Mouse (Mus musculus) MEL-GATA-1-ER (cell line): Measurements from ENCODE around the gene Slc38a3.

Experiments
- DNase-seq: peaks from one replicate; pipeline ENCODE4 v3.0.0-alpha.2; 2012; ENCODE audit warnings: low read depth; ENCODE audit errors: extremely low read depth

Gene Slc38a3

DNA sequence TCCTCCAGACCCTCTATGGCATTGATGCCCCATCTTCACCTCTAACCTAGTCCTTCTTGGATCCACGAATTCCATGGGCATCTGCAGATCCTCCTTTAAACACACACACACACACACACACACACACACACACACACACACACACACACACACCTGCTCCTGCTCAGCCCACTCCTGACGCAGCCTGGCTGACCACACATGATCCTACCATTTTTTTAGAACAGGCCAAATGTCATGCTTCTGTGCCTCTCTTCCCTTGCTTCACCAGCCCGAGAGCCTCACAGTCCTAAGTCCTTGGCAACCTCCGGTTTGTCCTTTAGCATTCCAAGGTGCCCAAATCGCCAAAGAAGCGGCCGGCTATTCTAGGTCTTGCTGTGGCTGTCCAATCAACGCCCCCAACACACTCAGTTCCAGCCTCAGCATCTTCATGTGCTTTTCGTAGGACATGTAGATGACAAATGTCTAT, at the start of gene Slc38a3:
Slc38a3 (minus strand) TSS at position 51 of the 466 bp plus-strand sequence.
- no peak for DNase-seq

DNA sequence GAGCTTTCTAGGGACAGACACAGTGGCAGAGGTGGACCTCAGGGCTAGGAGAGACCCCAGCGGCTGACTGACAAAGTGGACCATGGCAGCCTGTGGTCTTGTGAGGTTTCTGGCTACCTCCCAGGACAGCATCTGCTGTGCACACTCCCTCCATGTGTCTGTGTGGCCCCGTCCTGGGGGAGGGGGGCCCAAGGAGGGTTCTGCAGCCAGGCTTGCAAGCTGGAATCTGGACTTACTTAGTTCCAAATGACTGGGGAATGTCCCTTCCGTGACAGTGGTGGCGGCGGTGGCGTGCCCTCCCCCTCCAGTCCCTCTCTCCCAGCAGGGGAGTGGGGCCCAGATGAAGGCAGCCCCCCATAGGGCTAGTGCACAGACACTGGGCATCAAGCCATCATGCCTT, 47.6 kb upstream of the Slc38a3 start:
- no peak for DNase-seq

DNA sequence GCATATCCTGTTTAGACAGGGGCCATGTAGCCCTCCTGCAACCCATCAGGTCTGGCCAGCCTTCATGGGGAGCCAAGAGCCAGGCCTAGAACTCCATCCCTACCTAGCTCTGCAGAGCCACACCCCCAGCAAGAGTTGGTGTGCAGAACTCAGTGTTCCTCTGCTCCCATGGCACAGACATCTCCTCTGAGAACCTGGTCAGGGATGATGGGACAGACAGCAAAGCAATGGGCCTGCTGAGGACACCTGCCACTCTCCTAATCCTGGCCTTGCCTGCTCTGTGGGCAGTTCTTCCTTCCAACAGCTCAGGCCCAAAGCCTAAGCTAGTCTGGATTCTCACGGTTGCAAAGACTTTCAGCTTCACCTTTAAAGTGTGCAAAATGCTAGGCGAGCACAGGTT, 46.3 kb upstream of the Slc38a3 start:
- DNase-seq: no peak

DNA sequence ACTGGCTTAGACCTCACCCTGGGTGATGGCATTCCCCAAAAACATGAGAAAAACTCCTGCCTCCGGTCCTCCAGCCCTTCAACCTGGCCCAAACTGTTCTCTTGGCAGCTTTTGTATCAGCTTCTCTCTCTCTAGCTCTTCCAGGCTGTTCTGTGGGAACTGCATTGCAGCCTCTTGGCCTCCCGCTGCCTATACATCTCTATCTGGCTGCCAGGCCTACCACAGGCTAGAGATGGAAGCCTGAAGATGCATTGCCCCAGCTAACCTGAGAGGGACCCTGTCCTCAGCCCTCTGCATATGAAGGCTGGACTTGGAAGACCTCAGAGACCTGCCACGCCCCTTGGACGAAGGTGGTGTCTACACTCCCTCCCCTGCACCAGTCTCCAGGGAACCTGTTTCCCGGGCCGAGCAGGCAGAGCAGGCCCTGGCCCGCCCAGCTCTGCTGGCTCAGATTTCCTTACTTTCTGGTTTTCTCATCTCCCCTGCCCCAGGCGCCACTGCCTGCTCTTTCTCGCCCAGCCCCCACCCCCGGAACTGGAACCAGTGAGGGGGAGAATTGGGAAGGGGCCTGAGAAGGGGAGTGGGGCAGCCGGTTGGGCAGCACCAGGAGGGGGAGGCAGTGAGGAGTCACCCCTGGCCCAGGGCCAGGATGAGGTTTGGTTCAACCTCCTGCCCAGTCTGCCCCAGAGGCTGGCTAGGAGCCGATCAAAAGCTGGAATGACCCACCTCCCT, 45.1 kb upstream of the Slc38a3 start:
- no peak for DNase-seq

DNA sequence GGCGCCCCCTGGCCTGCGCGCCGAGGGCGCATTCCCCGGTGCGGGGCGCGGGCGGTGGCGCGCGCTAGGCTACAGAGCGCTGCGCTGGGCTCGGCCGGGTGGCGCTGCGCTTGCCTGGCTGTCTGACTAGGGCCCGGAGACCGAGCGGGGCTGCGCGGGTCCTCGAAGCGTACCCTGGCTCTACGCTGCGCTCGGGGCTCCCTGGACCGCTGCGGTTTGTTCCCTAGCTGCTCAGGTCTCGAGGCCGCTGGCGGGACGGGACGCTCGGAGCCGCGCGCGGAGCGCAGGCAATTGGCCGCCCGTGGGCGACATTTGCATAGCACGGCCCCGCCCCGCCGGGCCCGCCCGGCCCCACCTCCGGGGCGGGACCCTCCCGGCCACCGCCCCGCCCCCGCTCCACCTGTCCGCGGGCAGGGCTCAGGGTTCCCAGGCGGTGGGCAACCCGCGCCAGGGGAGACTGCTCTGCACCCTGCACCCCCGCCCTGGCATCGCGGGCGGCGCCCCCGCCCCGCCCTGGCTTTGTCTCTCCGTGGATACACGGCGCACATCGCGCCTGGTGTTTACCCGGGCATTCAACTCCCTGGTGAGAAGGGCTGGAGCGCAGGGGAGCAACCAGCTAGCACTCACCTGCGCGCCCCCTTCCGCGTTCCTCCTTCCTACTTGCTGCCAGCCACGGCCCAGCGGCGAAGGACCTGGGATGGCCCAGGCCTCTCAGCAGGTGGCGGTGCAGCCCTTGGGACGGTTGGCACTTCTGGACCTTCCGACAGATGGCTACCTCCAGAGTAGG, 40.6 kb upstream of the Slc38a3 start, which contains the start of gene Sema3f:
Sema3f (minus strand) TSS at position 779 of the 787 bp plus-strand sequence.
- DNase-seq: no peak

DNA sequence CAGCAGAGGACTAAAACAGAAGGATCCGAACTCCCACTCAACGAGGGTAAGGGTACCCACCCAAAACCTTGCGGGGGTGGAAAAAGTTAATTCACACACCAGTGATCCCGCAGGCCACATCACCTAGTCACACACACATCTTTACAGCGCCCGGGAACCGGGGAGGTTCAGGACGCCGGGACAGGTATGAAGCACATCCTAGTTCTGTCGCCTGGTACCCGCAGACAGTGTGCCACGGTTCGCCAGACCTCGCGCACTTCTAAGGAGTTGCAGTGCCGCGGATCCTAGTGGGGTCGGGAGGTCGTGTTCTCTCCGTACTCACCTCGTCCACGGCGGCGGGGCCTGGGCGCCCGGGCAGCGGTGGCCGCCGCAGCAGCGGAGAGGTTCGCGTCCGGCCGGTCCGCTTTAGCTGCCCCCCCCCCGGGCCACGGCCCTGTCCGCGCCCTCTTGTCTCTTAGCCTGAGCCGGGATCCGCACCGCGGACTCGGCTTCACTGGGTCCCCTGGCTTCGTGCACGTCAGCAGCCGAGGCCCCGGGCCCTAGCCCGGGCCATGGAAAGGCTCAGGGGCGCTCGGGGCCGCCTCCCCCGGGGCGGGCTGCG, 39.9 kb upstream of the Slc38a3 start:
- no peak for DNase-seq

DNA sequence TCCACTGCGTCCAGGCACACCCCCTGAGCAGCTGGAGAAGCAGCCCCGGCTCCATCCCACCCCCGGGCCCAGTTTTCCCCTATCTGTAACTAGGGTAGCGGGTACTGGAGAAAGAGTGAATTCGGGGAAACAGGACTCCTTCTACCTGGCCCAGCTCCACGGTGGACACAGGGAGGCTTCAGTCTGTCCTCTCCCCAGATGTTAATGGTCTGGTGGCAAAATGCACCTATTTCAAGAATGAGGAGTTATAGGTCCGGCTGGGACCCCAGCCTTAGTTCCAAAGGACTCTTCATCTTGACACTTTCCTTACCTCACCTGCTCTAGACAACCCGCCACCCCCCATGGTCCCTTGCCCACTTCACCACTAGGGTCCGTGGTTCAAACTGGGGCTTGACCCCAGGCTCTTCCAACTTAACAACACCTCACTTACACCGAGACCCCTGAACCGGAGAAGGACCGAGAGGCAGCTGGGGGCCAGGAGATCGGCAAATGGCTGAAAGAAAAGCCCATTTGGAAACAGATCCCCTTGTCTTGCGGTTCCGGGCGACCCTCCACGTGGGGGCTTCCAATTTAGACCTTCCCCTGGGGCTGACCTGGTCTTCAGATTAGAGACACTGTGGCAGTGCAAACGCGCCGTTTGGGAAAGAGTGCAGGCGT, 39.2 kb upstream of the Slc38a3 start:
- no peak for DNase-seq

DNA sequence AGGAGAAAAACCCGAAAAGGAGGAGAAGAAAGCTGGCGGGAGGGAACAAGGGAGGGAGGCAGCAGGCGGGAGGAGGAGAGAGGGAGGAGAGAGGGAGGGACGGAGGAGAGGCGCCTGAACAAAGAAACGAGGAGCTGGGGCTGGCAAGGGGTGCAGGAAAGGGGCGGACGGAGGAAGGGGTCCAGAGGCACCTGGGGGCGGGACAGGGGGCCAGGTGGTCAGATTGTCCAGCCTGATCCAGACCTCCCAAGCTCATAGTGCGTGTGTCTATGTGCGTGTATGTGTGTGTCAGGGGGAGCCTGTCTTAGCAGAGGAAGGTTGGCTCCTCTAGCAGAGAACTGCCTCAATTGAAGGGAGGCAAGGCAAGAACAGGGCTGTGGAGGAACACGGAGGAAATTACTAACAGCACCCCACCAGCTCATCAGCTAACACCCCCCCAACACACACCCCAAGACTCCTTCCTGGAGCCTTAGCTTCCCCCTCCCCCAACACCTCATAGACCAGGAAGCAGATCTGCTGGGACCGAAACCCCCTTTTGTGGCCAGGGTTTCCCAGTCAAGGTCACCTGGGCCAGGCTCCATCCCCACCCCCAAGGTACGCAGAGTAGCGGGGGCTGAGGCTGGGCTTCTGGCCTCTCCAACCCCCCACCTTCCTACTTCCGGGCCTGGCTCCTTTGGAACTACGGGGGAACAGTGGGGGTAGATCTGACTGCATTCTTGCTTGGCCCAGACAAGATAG, 38.5 kb upstream of the Slc38a3 start:
- DNase-seq: no peak

DNA sequence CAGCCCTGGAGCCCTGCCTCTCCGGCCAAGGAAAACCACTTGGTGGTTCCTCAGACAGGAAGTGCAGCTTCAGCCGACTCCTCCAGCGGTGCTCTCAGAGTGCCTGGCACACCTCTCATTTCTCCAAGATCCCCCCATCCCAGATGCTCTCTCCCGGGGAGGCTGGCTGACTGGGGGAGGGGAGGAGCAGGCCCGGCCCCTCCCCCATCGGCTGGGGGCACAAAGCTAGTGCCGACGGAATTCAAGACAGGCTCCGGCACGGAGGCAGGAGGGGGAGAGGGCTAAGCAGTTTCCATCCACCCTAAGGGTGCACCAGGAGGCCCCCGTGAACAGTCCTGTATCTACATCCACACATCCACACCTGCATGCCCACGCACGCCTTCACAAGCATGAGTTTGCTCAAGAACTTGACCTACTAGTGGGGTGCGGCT, 37.5 kb upstream of the Slc38a3 start:
- DNase-seq: no peak

DNA sequence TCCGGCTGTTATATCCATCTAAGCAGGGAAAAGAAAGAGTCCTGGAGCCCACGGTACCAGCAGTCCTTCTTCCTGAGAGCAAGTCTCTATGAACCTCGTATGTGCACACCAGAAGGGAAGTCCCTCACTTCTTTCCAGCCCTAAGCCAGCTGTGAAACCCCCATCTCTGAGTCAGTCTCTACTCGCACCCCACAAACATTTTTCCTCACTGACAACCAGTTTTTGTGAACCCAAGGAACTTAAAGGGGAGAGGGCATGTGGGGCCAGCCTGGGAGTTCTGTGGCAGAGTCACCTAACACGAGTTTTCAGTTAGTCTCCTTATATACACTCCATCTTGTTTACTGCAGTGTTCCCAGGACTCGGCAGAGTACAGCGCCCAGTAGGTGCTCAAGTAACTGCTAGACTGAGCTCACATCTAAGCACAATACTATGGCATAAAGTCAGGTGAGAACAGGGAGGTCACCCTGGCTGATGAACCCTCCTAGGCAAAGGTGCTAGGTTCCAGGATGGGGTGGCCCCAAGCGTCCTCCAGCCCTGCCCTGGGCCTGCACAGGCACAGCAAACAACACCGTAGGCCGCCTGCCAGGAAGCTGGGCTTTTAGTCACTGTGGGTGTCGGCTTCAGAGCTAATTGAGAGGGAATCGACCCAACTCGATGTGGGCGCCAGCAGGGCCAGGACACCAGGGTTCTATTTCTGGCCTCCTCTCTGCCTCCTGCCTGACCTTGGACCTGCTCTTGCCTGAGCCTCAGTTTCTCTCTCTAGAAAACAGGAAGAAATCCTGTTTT, 34.2 kb upstream of the Slc38a3 start:
- no peak for DNase-seq

DNA sequence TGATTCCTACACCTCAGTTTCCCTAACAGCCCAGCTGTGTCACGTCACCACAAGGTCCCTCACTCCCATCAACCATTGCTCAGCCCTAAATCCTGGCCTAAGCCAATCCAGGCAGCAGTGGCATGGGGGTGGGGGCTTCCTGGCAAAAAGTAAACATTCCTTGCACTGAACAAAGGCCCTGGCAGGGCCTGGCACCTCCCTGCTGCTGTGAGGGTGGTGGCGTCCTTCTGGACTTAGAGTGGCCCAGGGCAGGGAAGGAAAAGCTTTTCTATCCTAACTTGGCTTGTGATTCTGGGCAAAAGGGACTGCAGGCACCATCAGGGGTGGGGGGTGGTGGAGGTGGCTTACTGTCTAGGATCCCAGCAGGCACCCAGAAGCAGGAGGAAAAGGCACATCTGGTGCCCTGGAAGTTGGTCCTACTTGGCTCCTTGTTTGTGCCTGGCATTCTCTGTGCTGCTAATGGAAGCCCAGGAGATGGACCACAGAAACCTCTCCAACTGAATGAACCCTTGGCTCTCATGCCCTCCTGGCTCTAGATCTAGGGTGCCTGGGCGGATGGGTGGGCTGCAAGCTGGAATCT, 33.4 kb upstream of the Slc38a3 start:
- DNase-seq: no peak

DNA sequence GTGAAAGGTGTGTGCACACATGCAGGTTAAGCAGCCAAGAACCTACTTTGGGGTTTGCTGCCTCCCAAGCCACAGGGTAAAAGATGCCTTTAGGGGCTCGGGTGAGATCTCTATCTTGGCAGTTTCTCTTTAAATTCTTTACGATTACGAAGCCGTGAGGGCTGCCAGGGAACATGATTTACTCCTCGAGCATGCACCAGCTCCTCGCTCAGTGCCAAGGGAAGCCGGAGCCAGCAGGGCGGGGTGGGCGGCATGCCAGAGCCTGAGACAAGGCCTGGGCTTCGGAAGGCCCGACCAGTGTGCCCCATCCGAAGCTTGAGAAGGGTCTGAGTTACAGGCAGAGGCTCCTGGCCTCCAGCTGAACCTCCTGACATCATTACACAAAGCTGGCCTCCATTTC, 32.3 kb upstream of the Slc38a3 start:
- no peak for DNase-seq

DNA sequence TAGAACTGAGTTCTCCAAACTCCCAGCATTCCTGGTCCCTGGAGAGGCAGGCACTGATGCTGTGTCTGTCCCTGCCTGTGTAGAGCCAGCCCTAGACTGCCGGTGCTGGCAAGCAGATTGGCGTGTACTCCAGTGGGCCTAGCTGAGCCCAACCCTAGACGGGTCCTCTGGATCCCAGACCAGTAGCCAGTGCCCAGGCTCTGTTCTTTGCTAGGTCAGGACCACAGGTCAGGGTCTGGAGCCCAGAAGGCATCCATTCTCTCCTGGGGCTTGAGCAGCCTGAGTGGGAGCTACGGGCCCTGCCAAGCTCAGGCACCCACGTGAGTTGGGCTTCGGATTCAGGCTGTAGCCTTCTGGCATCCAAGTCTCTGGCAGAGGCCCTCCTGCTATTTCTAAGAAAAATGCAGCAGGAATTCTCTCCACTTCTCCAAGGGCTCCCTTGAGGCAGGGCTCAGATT, 30.8 kb upstream of the Slc38a3 start:
- DNase-seq: no peak

DNA sequence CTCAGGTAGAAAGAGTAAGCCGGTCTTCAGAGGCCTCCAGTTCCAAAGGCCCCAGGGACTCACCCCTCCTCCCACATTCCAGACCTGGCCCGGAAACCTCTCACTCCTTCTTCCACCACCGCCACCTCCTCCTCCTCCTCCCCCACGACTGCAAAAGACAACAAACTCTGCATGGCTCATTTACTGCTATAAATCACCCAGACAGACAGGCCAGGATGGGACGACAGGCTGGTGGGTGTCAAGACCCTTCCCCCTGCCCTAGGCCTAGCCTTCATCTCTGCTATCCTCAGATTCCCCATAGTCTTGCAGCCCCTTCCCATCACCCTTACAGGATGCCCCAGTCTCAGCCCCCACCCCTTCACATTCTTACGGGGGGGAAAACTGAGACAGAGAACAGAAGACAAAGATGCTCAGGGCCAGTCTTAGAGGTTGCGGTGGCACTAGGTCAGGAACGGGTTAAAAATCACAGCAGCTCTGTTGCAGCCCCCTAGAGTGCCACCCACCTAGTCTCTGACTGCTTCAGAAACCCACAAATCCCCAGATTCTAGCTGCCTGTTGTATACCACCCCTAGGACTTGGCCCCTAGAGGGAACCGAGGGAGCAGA, 30.1 kb upstream of the Slc38a3 start:
- DNase-seq: no peak

DNA sequence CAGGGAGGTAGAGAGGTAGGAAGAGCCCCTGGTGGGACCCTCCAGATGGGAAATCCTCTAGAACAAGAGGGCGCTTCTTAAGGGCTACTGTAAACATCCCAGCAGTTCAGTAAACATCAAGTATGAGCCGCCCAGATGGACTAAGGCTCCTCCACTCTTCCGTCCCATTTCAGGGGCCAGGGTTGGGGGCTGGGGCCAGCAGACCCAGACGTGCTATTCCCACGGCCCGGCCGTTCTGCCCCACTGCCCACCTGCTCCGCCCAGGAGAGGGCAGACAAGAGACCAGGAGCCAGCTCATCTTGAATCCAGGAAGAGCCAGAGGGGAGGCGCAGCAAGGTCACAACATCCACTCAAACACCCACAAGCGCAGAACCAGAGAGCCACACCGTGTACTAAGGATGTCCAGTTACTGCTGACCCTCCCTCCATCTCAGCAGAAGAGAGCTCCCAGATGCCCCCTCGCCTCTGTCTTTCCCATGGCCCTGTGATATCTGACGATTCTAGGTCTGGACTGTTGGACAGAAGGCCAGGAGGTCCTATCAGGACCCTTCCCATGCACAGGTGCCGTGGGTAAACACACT, 29.4 kb upstream of the Slc38a3 start:
- no peak for DNase-seq

DNA sequence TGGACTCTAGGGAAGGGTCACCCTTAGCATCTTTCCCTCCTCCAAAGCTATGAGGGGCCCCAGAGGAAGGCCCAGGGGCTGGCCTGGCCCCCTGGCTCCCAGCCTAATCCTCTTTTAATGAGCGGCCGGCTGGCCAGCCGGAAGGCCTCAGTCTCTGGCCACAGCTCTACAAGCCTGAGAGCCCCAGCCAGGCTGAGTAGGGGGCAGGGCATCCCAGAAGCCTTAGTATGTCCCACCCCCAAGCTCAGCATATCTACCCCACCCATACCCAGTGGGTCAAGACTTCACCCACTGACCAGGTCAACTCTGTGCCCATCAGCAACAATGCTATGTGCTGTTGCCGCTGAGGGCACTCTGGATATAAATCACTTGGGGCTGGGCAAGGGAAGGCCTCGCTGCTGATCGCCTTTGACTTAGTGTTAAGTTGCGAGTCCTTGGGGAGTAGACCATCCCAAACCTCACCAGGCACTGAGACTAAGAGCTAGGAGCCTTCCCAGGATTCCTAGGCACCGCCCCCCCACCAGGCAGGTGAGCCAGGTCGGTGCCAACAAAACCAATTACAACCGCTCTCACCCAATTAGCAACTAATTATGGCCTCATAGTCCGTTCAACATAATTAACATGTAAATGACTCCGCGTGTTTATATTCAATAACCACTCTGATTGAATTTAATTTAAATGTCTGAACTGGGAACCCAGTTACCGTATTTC, 28.6 kb upstream of the Slc38a3 start:
- no peak for DNase-seq

DNA sequence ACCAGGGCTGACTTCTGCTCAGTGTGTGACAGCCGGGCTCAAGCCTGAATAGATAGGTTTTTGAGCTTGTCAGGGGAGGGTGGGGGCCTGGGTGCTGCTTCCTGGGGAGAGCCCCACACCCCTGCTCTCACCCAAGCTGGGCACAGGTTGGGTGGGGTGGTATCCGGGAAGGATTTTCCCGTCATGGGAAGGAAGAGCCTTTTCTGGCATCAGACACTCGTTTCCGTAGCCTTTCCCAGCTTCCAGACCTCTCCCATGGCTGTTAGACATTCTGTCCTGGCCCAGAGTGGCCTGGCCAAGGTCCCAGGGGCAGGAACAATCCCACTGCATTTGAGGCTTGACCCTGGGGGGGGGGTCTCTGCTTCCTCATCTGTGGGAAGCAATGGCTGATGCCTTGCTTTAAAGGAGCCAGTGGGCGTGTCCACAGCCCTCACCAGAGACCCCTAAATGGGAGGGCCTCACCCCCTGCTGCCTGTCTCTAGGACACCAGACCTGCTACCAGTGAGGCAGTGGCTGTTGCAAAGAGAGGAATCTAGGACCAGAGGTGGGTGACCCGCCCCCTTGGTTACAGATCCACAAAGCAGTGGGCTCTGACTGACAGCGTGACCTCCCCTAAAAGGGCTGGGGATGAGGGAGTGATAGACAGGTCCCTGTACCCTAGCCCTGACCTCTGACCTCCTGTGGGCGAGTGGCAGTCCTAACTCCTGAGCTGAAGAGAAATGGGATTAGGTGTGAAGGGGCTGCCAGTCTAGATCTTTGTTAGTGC, 27.7 kb upstream of the Slc38a3 start:
- no peak for DNase-seq

DNA sequence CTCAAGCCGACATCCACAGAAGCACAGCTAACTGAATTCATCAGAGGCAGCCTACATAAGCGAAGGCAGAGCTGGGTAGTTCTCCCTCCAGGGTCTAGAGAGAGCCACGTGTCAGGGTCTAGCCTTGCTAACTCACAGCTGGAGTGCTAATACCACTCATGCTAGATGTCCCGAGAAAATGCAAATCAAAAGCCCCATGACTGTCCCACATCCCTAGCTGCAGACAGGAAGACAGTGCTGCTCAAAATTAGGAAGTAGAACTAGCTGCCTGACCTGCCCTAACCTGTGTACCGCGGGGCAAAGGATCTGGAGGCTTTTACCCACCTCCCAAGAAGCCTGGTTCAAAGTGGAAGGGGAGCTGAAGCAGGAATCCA, 26.8 kb upstream of the Slc38a3 start:
- DNase-seq: no peak
